Mouse (Mus musculus) liver, embryonic 14.5 days (tissue): ENCODE data around the gene Vps39.

ENCODE experiments used
- CTCF ChIP-seq: IDR thresholded peaks from 2 replicates; pipeline ENCODE4 v1.5.1; 2016; ENCODE audit warnings: antibody characterized with exemption, low read depth, control low read depth
- EP300 ChIP-seq: IDR thresholded peaks from 2 replicates; pipeline ENCODE4 v1.6.1; 2016; ENCODE audit warnings: antibody characterized with exemption, low read depth

- TF ChIP-seq CTCF = no peak
- no peak for TF ChIP-seq EP300
These were observed 56.8 kb downstream of the Vps39 start for GRCm38 (mm10) chr2:120296160-120296559.
